Mouse (Mus musculus): ENCODE data around the gene Calm1. TPM values are rescaled to one million over a fixed set of nuclear protein-coding genes. Genes with fewer than 3 reads are reported as not detected.

The Calm1 gene
- total and polyA plus RNA-seq, 3 experiments, result 99.2 to 240 (median 224) TPM

GRCm38 (mm10) chr12:100220012-100220411 lies 20.8 kb downstream of the Calm1 start:
- DNase-seq, result no peak
- TF ChIP-seq CTCF (IDR thresholded peaks at IDR 0.05), result no peak
- no peak for TF ChIP-seq EP300 (IDR thresholded peaks at IDR 0.05; ENCODE audit: insufficient read depth, low read depth, low read length)
- TF ChIP-seq POLR2A (IDR thresholded peaks at IDR 0.05; ENCODE audit: insufficient read depth, low read depth, low read length), result no peak
- Histone ChIP-seq H3K27me3 (ENCODE audit: control insufficient read depth, insufficient read depth, low read length) (no peaks in the 10 kb centered on the region), H3K36me3 (ENCODE audit: control insufficient read depth, insufficient read depth, low read length) (peaks cover 3% of the 10 kb centered on the region; the same call in 1 of the 2 replicates), H3K9ac (ENCODE audit: low read depth, low read length) (no peak overlapping the region), H3K4me1 (ENCODE audit: control insufficient read depth, insufficient read depth, low read length) (peaks cover 4% of the 10 kb centered on the region), H3K79me2 (replicated peaks; ENCODE audit: control insufficient read depth, insufficient read depth, low read length) (no peaks in the 10 kb centered on the region), H3K4me3 (no peak overlapping the region), H3K27ac (no peak overlapping the region)
- 48% methylated on average over 4 of the region's 4 CpGs for whole genome bisulfite sequencing
- intact Hi-C loops (cut with DNase I), result loop anchor here (5.0 kb wide), 1 partner anchor 57 kb away; no protein-coding TSS in a partner anchor

GRCm38 (mm10) chr12:100221608-100222321 lies 22.5 kb downstream of the Calm1 start:
- Histone ChIP-seq H3K4me1 (ENCODE audit: control insufficient read depth, insufficient read depth, low read length) (peaks cover 4% of the 10 kb centered on the region), H3K79me2 (replicated peaks; ENCODE audit: control insufficient read depth, insufficient read depth, low read length) (no peaks in the 10 kb centered on the region), H3K27ac (no peak overlapping the region), H3K27me3 (ENCODE audit: control insufficient read depth, insufficient read depth, low read length) (no peaks in the 10 kb centered on the region), H3K9ac (ENCODE audit: low read depth, low read length) (no peak overlapping the region), H3K4me3 (no peak overlapping the region), H3K36me3 (ENCODE audit: control insufficient read depth, insufficient read depth, low read length) (peaks cover 3% of the 10 kb centered on the region; the same call in 1 of the 2 replicates)
- intact Hi-C loops (cut with DNase I), result loop anchor here (2.0 to 5.0 kb wide), 2 partner anchors 17 to 56 kb away; no protein-coding TSS in a partner anchor
- WGBS, result 44% methylated on average over 11 of the region's 11 CpGs
- DNase-seq, result no peak
- TF ChIP-seq EP300 (IDR thresholded peaks at IDR 0.05; ENCODE audit: insufficient read depth, low read depth, low read length) (no peak), POLR2A (IDR thresholded peaks at IDR 0.05; ENCODE audit: insufficient read depth, low read depth, low read length) (no peak), CTCF (IDR thresholded peaks at IDR 0.05) (no peak)

- intact Hi-C loops (cut with DNase I), result loop anchor here (2.0 to 5.0 kb wide), 2 partner anchors 18 to 55 kb away; no protein-coding TSS in a partner anchor
- WGBS, result 87% methylated on average over 13 of the region's 13 CpGs
- DNase-seq, result no peak
- H3K4me3 ChIP-seq, result no peak overlapping the region
- H3K27me3 ChIP-seq (ENCODE audit: control insufficient read depth, insufficient read depth, low read length), result no peaks in the 10 kb centered on the region
- TF ChIP-seq CTCF (IDR thresholded peaks at IDR 0.05), result no peak
- no peak for TF ChIP-seq EP300 (IDR thresholded peaks at IDR 0.05; ENCODE audit: insufficient read depth, low read depth, low read length)
- no peak for TF ChIP-seq POLR2A (IDR thresholded peaks at IDR 0.05; ENCODE audit: insufficient read depth, low read depth, low read length)
- peak overlapping the region; percentile 81; the same call in 1 of the 2 replicates for H3K27ac ChIP-seq
- H3K36me3 ChIP-seq (ENCODE audit: control insufficient read depth, insufficient read depth, low read length), result peaks cover 3% of the 10 kb centered on the region; the same call in 1 of the 2 replicates
- H3K9ac ChIP-seq (ENCODE audit: low read depth, low read length), result no peak overlapping the region
- peaks cover 4% of the 10 kb centered on the region for H3K4me1 ChIP-seq (ENCODE audit: control insufficient read depth, insufficient read depth, low read length)
- H3K79me2 ChIP-seq (replicated peaks; ENCODE audit: control insufficient read depth, insufficient read depth, low read length), result no peaks in the 10 kb centered on the region
Measured at GRCm38 (mm10) chr12:100222322-100222993, 23.2 kb downstream of the Calm1 start.

- Histone ChIP-seq H3K4me3 (no peak overlapping the region), H3K27me3 (ENCODE audit: control insufficient read depth, insufficient read depth, low read length) (no peaks in the 10 kb centered on the region), H3K9ac (ENCODE audit: low read depth, low read length) (peak overlapping the region; percentile 31; the same call in 1 of the 2 replicates), H3K79me2 (replicated peaks; ENCODE audit: control insufficient read depth, insufficient read depth, low read length) (no peaks in the 10 kb centered on the region), H3K36me3 (ENCODE audit: control insufficient read depth, insufficient read depth, low read length) (peaks cover 3% of the 10 kb centered on the region; the same call in 1 of the 2 replicates), H3K4me1 (ENCODE audit: control insufficient read depth, insufficient read depth, low read length) (peaks cover 5% of the 10 kb centered on the region), H3K27ac (peak overlapping the region; percentile 81)
- DNase-seq, result peak; percentile 48 to 49
- intact Hi-C loops (cut with DNase I), result loop anchor here (2.0 to 5.0 kb wide), 2 partner anchors 19 to 54 kb away; no protein-coding TSS in a partner anchor
- 40% methylated on average over 8 of the region's 8 CpGs for WGBS
- TF ChIP-seq CTCF (IDR thresholded peaks at IDR 0.05), result no peak
- TF ChIP-seq POLR2A (IDR thresholded peaks at IDR 0.05; ENCODE audit: insufficient read depth, low read depth, low read length), result no peak
- 0 out of 2 replicates have a peak, but pooled peaks have one; percentile 29 for TF ChIP-seq EP300 (IDR thresholded peaks at IDR 0.05; ENCODE audit: insufficient read depth, low read depth, low read length)
Measured at GRCm38 (mm10) chr12:100223531-100223930, 24.3 kb downstream of the Calm1 start.

GRCm38 (mm10) chr12:100225196-100225595 lies 26.0 kb downstream of the Calm1 start:
- no peaks in the 10 kb centered on the region for H3K79me2 ChIP-seq (replicated peaks; ENCODE audit: control insufficient read depth, insufficient read depth, low read length)
- 47% methylated on average over 4 of the region's 4 CpGs for WGBS
- intact Hi-C loops (cut with DNase I), result loop anchor here (5.0 kb wide), 1 partner anchor 42 kb away; no protein-coding TSS in a partner anchor
- H3K4me1 ChIP-seq (ENCODE audit: control insufficient read depth, insufficient read depth, low read length), result peaks cover 5% of the 10 kb centered on the region
- TF ChIP-seq CTCF (IDR thresholded peaks at IDR 0.05) (no peak), POLR2A (IDR thresholded peaks at IDR 0.05; ENCODE audit: insufficient read depth, low read depth, low read length) (no peak), EP300 (IDR thresholded peaks at IDR 0.05; ENCODE audit: insufficient read depth, low read depth, low read length) (no peak)
- no peak for DNase-seq
- no peak overlapping the region for H3K9ac ChIP-seq (ENCODE audit: low read depth, low read length)
- no peaks in the 10 kb centered on the region for H3K27me3 ChIP-seq (ENCODE audit: control insufficient read depth, insufficient read depth, low read length)
- peaks cover 3% of the 10 kb centered on the region; the same call in 1 of the 2 replicates for H3K36me3 ChIP-seq (ENCODE audit: control insufficient read depth, insufficient read depth, low read length)
- H3K27ac ChIP-seq, result no peak overlapping the region
- no peak overlapping the region for H3K4me3 ChIP-seq
